Mouse (Mus musculus) layer of hippocampus, postnatal 10 days (tissue): ENCODE measurements around the gene Gdpd4. TPM values are rescaled to one million over a fixed set of nuclear protein-coding genes. Genes with fewer than 3 reads are reported as not detected.

ENCODE experiments used
- DNase-seq, 2 experiments: peaks; one replicate each; pipeline ENCODE4 v3.0.0; 2021; ENCODE audit warnings: low spot score in 2 of 2
- long read RNA-seq: library from polyadenylated mRNA; stranded (forward); transcript quantifications from one replicate; pipeline ENCODE4 v2.0.0, GENCODE M21; 2023
- total RNA-seq, 2 experiments: library from RNA; stranded (reverse); gene quantifications; 2 replicates each; pipeline ENCODE4 v1.2.3; 2021

The Gdpd4 gene
- total RNA-seq = not detected
- long read RNA-seq, partial matches to known transcripts = 0 of 1 reads
- long read RNA-seq, other reads (novel, unspliced or antisense) = 1 of 1 reads

- DNase-seq = no peak
Observed at GRCm38 (mm10) chr7:97919742-97920141, at the start of gene Gdpd4. Gdpd4 (plus strand) TSS chr7:97919955.

- DNase-seq = no peak
Observed at GRCm38 (mm10) chr7:97872396-97872795, 47.4 kb upstream of the Gdpd4 start.

GRCm38 (mm10) chr7:97873317-97873716, 46.4 kb upstream of the Gdpd4 start:
- no peak for DNase-seq

- DNase-seq = no peak
Observed at GRCm38 (mm10) chr7:97877846-97878538, 41.8 kb upstream of the Gdpd4 start.

- no peak for DNase-seq
Observed at GRCm38 (mm10) chr7:97911646-97912045, 8.1 kb upstream of the Gdpd4 start.

- DNase-seq = peak in 1 of 2 experiments; percentile 15
Observed at GRCm38 (mm10) chr7:97914833-97915516, 4.8 kb upstream of the Gdpd4 start.

GRCm38 (mm10) chr7:97925819-97926218, 6.1 kb downstream of the Gdpd4 start:
- no peak for DNase-seq

GRCm38 (mm10) chr7:97926978-97927377, 7.2 kb downstream of the Gdpd4 start:
- DNase-seq = no peak

GRCm38 (mm10) chr7:97944485-97944884, 24.7 kb downstream of the Gdpd4 start:
- DNase-seq = no peak

GRCm38 (mm10) chr7:97972486-97972885, 52.7 kb downstream of the Gdpd4 start:
- no peak for DNase-seq

- DNase-seq = peak; percentile 67 to 75
Observed at GRCm38 (mm10) chr7:97977463-97977862, 57.7 kb downstream of the Gdpd4 start.

- DNase-seq = peak; percentile 15 to 37
Observed at GRCm38 (mm10) chr7:97984108-97984834, 64.5 kb downstream of the Gdpd4 start.

GRCm38 (mm10) chr7:98002617-98003016, 82.9 kb downstream of the Gdpd4 start:
- no peak for DNase-seq

GRCm38 (mm10) chr7:98048101-98048824, 128.5 kb downstream of the Gdpd4 start:
- no peak for DNase-seq

- DNase-seq = peak; percentile 41 to 66
Observed at GRCm38 (mm10) chr7:98051980-98052379, 132.2 kb downstream of the Gdpd4 start.

- DNase-seq = no peak
Observed at GRCm38 (mm10) chr7:98054461-98054860, 134.7 kb downstream of the Gdpd4 start.

GRCm38 (mm10) chr7:98054942-98055341, 135.2 kb downstream of the Gdpd4 start:
- DNase-seq = no peak

GRCm38 (mm10) chr7:98066229-98066628, 146.5 kb downstream of the Gdpd4 start:
- no peak for DNase-seq

GRCm38 (mm10) chr7:98071620-98072019, 151.9 kb downstream of the Gdpd4 start:
- DNase-seq = peak; percentile 77 to 85

GRCm38 (mm10) chr7:98077453-98077852, 157.7 kb downstream of the Gdpd4 start:
- DNase-seq = no peak

- DNase-seq = no peak
Observed at GRCm38 (mm10) chr7:98082376-98082775, 162.6 kb downstream of the Gdpd4 start.
